Mouse (Mus musculus): ENCODE measurements around the gene Msantd1.

Msantd1 gene

DNA sequence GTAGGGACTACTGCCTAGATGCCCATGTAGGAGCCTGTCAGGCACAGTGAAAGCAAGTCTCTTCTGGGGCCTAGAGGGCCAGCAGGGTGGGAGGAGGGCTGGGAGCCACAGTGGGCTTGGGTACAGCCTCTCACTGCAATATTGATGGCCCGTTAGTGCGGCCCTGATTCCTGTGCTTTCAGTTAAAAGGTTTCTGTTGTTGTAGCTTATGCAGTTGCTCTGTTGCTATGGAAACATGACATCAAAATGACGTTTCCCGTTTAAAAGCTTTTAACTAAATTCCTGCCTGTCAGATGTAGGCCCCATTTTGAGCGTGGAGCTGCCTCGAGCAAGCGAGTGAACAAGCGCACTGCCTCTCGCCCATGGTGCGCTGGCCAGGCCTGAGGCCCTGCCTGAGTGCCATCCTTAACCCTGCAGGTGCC, 9.4 kb downstream of the Msantd1 start:
- CTCF ChIA-PET = interaction anchor here in 1 of 4 experiments (1.2 kb wide), 1 partner anchor 124 kb away, joined by 4 read pairs; the partner anchor contains the start of gene Hgfac
- POLR2A ChIA-PET = interaction anchor here in 2 of 4 experiments (1.9 to 3.1 kb wide), 2 partner anchors 11 to 32 kb away, joined by 5 to 8 read pairs; partner anchors contain the start of gene Rgs12 (in 1 of the 2)

DNA sequence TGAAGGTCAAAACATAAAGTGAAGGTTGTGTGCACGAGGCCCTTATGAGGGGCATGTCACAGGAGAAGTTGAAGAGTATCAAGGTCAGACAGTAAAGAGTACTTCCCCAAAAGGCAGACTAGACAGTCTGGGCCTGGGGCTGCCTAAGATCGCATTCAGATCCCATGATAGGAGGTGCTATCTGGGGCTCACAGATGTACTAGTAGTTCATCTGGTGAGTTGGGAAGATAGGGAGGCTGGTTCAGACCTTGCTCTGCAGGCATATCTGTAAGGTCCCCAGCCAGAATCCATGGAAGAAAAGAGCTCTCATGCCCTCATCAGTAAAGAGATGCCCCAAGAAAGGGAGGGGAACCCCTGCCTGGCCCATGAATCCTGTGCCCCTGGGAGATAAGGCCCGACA, 11.0 kb downstream of the Msantd1 start:
- POLR2A ChIA-PET = interaction anchor here in 1 of 4 experiments (1.5 kb wide), 1 partner anchor 30 kb away, joined by 3 read pairs; no protein-coding TSS in a partner anchor
- CTCF ChIA-PET = no interaction called here

GRCm38 (mm10) chr5:34922531-34922930, 14.7 kb downstream of the Msantd1 start:
- ChIA-PET CTCF (interaction anchor here in 1 of 4 experiments (0.6 kb wide), 1 partner anchor 1093 kb away, joined by 4 read pairs; no protein-coding TSS in a partner anchor), POLR2A (interaction anchor here in 1 of 4 experiments (1.4 kb wide), 1 partner anchor 116 kb away, joined by 3 read pairs; no protein-coding TSS in a partner anchor)

DNA sequence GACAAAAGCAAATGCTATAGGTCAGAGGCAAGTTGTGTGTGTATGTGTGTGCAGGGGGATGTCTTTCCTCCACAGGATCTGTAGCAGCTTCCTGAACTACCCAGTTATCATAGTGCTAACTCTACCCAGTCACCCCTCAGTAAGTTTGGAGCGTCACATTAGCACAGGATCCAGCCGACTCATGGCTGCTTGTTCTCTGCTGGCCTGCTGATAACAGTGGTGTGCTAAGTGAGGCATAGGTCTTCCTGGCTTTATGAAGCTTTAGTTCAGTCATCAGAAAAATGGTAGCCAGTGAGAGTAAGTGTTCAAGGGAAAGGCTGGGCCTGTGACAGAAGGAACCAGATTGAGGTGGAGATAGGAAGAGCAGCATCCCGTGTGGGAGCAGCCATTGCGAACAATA, 16.1 kb downstream of the Msantd1 start:
- ChIA-PET CTCF (no interaction called here), POLR2A (no interaction called here)

GRCm38 (mm10) chr5:34924519-34924918, 16.7 kb downstream of the Msantd1 start:
- ChIA-PET CTCF (no interaction called here), POLR2A (no interaction called here)

GRCm38 (mm10) chr5:34927648-34928047, 19.8 kb downstream of the Msantd1 start:
- ChIA-PET CTCF (interaction anchor here in 1 of 4 experiments (0.6 kb wide), 1 partner anchor 396 kb away, joined by 3 read pairs; no protein-coding TSS in a partner anchor), POLR2A (interaction anchor here in 1 of 4 experiments (1.2 kb wide), 1 partner anchor 21 kb away, joined by 4 read pairs; the partner anchor contains the start of gene Rgs12)

- POLR2A ChIA-PET = no interaction called here
- CTCF ChIA-PET = interaction anchor here in 1 of 4 experiments (1.3 kb wide), 1 partner anchor 15 kb away, joined by 3 read pairs; no protein-coding TSS in a partner anchor
Measured at GRCm38 (mm10) chr5:34930151-34930975, 22.6 kb downstream of the Msantd1 start.

DNA sequence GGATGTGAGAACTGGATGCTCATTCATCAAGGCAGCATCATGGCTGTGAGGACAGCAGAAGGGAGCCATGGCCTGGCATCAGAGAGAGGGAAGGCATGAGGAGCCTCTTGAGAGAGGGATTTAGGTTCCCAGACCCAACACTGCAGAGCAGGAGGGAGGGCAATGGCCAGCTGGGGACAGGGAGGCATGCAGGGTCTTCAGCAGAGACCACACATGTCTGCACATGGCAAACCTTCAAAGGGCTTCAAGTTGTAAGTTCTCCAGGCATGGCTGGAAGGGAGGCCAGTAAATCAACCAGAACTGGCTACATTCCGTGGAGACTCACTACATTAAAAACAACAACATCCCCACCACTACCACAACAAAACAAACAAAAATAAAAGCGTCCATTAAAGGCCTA, 23.3 kb downstream of the Msantd1 start:
- CTCF ChIA-PET = interaction anchor here in 1 of 4 experiments (1.3 kb wide), 1 partner anchor 15 kb away, joined by 3 read pairs; no protein-coding TSS in a partner anchor
- POLR2A ChIA-PET = interaction anchor here in 2 of 4 experiments (0.8 to 1.2 kb wide), 2 partner anchors 18 to 734 kb away, joined by 3 to 5 read pairs; partner anchors contain the start of gene Rgs12 (in 1 of the 2)

DNA sequence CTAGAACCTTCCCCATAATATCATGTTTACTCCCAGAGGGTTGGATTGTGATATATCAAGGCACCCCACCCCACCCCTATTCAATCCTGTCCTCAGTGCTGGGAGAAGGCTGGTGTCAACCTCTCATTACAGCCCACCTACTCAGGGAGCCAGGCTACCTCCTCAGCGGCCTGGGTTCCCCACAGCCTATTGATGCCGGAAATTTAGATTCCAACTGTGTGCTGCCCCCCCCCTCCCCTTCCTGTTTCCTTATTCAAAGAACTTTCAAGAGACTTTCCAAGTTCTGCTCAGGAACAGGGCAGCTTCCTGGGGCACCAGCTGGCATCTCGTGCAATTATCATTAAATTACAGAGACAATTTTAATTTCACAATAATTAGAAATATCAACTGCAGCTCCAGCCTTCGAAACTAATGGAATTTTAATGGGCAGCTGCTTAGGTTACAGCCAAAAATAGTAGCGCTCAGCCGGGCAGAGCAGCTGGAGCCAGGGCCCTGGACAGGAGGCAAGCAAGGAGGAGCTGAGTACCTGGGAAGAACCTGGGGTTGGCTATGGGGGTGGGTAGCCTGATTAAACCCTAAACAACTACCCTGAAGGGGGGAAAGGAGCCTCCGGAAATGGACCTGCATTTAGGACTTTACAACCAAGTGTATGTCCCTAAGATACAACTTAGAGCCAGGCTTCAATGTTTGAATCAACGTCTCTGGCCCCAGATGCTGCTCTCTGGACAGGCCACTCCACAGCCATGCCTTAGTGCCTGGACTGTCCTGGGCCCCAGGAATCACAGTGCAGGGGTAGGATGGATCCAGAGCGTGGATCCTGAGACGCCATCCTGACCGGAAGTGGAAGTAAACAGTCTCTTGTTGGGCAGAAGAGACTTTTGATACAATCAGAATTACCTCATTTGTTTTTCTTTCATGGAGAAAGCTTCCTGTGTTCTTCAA, 24.0 kb downstream of the Msantd1 start:
- CTCF ChIA-PET = interaction anchor here in 2 of 4 experiments (1.3 to 1.4 kb wide), 3 partner anchors 16 to 111 kb away, joined by 3 to 4 read pairs (median 3); partner anchors contain the start of gene Hgfac (in 1 of the 2)
- POLR2A ChIA-PET = interaction anchor here in 3 of 4 experiments (0.6 to 1.3 kb wide), 8 partner anchors 12 to 733 kb away, joined by 3 to 6 read pairs (median 4); partner anchors contain the start of gene Rgs12 (in 2 of the 3)

DNA sequence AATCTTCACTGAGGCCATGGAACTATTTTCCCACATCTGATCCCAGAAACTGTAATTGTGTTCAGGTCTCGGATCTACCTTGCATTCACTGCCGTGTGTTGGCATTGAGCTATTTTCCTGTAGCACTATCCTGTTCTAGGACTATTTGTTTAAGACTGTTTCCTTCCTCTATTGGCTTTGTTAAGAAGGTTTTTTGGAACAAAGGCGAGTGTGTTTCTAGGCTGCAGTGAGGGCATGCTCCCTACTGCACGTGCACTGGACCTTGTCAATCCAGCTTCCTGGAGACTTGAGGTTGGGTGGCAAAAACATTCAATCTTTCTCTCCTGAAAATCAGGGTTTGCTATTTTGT, 24.6 kb downstream of the Msantd1 start:
- ChIA-PET POLR2A (interaction anchor here in 3 of 4 experiments (0.8 to 1.3 kb wide), 6 partner anchors 11 to 171 kb away, joined by 3 to 6 read pairs (median 4); partner anchors contain the start of gene Rgs12 (in 2 of the 3)), CTCF (interaction anchor here in 3 of 4 experiments (0.7 to 1.4 kb wide), 3 partner anchors 109 to 254 kb away, joined by 3 to 4 read pairs (median 3); partner anchors contain the start of gene Hgfac (in 1 of the 3))

GRCm38 (mm10) chr5:34933461-34933860, 25.6 kb downstream of the Msantd1 start:
- CTCF ChIA-PET = interaction anchor here in 3 of 4 experiments (0.6 to 1.4 kb wide), 6 partner anchors 8 to 1084 kb away, joined by 3 to 5 read pairs (median 3); partner anchors contain the start of genes Hgfac (in 1 of the 3) and Rgs12 (in 1 of the 3)
- POLR2A ChIA-PET = interaction anchor here in 1 of 4 experiments (0.6 to 1.2 kb wide), 2 partner anchors 10 to 176 kb away, joined by 3 read pairs; no protein-coding TSS in a partner anchor

DNA sequence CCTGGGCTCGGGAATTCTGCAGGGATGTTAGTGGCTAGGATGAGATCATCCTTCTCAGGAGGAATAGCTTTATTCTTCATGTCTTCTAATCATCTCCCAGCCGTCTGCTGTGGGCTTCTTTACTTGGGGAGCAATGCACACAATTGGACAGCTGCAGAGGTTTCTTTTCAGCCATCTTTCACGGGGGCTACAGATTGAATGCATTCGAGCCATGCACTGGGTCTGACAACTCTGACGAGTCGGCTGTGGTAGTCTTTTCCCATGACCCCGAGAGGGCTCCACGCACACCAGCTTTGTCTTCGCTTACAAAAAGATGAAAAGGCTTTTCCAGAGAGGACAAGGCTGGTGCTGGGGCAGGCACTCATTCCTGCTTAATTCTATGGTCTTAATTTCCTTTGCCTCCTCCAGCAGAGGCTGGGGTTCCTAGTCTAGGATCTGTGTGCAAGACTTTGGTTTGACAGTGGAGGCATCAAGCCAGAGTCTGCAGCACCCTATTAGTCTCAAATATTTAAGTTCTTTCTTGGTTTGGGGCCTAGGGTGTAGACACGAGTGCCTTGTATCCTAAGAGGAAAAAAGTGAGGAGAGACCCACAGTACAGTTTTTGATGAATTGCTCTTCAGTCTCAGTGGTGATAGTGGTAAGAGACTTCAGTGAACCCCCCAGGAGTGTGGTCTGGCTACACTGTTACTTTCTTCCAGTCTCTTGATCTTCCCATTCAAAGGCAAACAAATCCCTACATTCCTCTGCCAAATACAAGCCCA, 34.1 kb downstream of the Msantd1 start:
- ChIA-PET CTCF (interaction anchor here in 2 of 4 experiments (0.5 to 0.9 kb wide), 3 partner anchors 9 to 264 kb away, joined by 3 to 8 read pairs (median 4); no protein-coding TSS in a partner anchor), POLR2A (no interaction called here)

GRCm38 (mm10) chr5:34943428-34943827, 35.6 kb downstream of the Msantd1 start:
- ChIA-PET POLR2A (interaction anchor here in 2 of 4 experiments (0.6 to 1.3 kb wide), 5 partner anchors 11 to 161 kb away, joined by 3 to 4 read pairs (median 3); no protein-coding TSS in a partner anchor), CTCF (interaction anchor here in 2 of 4 experiments (0.7 to 0.9 kb wide), 2 partner anchors 185 to 795 kb away, joined by 3 read pairs; no protein-coding TSS in a partner anchor)

DNA sequence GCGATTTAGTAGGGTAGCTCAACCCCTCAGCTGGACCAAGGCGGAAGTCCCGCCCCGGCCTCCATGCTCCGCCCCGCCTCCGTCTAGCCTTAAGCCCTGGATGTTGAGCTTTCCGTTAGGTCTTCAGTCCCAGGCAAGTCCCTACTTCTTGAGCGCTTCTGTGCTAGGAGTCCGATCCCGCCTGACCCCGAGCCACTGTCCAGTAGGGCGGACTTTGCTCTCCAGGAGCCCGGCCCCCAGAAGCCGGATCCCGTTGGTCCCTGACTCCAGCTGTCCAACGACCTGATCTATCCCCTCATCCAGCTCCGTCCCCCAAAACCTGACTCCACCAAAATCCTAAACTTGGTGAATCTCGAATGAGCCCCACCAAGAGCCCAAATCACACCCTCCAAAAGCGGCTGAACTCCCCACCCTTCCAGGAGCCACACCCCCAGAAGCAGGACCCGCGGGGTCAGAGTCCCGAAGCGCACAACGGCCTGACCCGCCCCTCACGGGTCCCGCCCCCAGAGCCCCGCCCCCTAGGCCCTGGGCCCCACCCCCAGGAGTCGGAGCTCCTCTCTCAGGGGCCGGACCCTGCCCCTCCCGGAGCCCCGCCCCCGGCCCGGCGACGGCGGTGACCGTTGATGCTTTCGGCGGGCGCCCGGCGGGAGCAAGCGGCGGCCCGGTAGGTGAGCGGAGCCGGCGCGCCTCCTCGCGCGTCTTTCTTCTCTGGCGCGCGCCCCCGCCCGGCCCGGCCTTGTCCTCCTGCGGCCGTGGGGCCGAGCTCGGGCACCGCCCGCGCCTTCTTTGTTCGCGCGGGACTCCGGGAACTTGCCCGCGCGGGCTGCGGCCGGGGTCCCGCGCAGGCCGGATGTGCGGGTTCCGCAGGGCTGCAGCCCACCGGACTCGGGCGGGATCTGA, 41.3 kb downstream of the Msantd1 start, which contains the start of gene Rgs12:
TSS of gene Rgs12 (plus strand) at position 585 of the 900 bp plus-strand sequence.
- ChIA-PET CTCF (interaction anchor here in 3 of 4 experiments (0.6 to 2.6 kb wide), 23 partner anchors 10 to 1164 kb away, joined by 3 to 9 read pairs (median 5); partner anchors contain the start of genes Grk4 (in 1 of the 3) and Nop14 (in 1 of the 3)), POLR2A (interaction anchor here (0.6 to 2.7 kb wide), 61 partner anchors 8 to 1297 kb away, joined by 3 to 37 read pairs (median 4); partner anchors contain the start of genes Grk4 (in 3 of the 4), Lrpap1 (in 3 of the 4), Nop14 (in 3 of the 4) and Fam193a (in 2 of the 4))

- ChIA-PET CTCF (interaction anchor here in 3 of 4 experiments (0.6 to 2.6 kb wide), 17 partner anchors 17 to 1165 kb away, joined by 3 to 9 read pairs (median 5); no protein-coding TSS in a partner anchor), POLR2A (interaction anchor here in 3 of 4 experiments (0.6 to 2.7 kb wide), 40 partner anchors 10 to 1298 kb away, joined by 3 to 37 read pairs (median 5); partner anchors contain the start of genes Grk4 (in 3 of the 3), Lrpap1 (in 3 of the 3), Nop14 (in 3 of the 3) and Fam193a (in 1 of the 3))
Measured at GRCm38 (mm10) chr5:34949769-34950211, 42.0 kb downstream of the Msantd1 start.

Measured in embryonic stem cell, embryonic (primary cell).